Mouse (Mus musculus) forebrain, embryonic 14.5 days (tissue): Measurements from ENCODE around the gene 3110082J24Rik. TPM values are rescaled to one million over a fixed set of nuclear protein-coding genes. Genes with fewer than 3 reads are reported as not detected.
"Not testable (repeated sequence)": the region's sequence is repeated elsewhere in the genome, so short reads cannot be mapped to it uniquely, and the experiment has no call there.

Source experiments
- ATAC-seq: fragments of 200-750 bp; cut with Nextera tagmentation; 2 replicates; pipeline ENCODE4 v1.8.0; 2017; ENCODE audit warnings: mild to moderate bottlenecking, moderate library complexity
- DNase-seq: peaks from one replicate; pipeline ENCODE4 v3.0.0-alpha.2; 2015; ENCODE audit warnings: low spot score
- H3K27ac ChIP-seq: fragments of 300-500 bp; sonication (generic); 2 replicates; pipeline ENCODE4 v1.5.1; 2014; ENCODE audit warnings: low read depth, mild to moderate bottlenecking, control low read depth, low read length, moderate library complexity
- H3K27me3 ChIP-seq: fragments of 300-500 bp; sonication (generic); replicated peaks from 2 replicates; pipeline ENCODE4 v1.6.1; 2014; ENCODE audit warnings: low read length, control low read depth, mixed read lengths; ENCODE audit not compliant: control insufficient read depth, insufficient read depth
- H3K36me3 ChIP-seq: fragments of 300-500 bp; sonication (generic); 2 replicates; pipeline ENCODE4 v1.6.1; 2014; ENCODE audit warnings: low read length, control low read depth; ENCODE audit not compliant: control insufficient read depth, insufficient read depth
- H3K4me1 ChIP-seq: fragments of 300-500 bp; sonication (generic); 2 replicates; pipeline ENCODE4 v1.6.1; 2014; ENCODE audit warnings: antibody characterized with exemption, low read length, control low read depth; ENCODE audit not compliant: control insufficient read depth, insufficient read depth
- H3K4me2 ChIP-seq: fragments of 300-500 bp; sonication (generic); 2 replicates; pipeline ENCODE4 v1.6.1; 2014; ENCODE audit warnings: mild to moderate bottlenecking, control low read depth, low read length
- H3K4me3 ChIP-seq: fragments of 300-500 bp; sonication (generic); 2 replicates; pipeline ENCODE4 v1.5.1; 2014; ENCODE audit warnings: low read depth, low read length, control low read depth
- H3K9ac ChIP-seq: fragments of 300-500 bp; sonication (generic); 2 replicates; pipeline ENCODE4 v1.6.1; 2014; ENCODE audit warnings: mild to moderate bottlenecking, low read length, control low read depth, moderate library complexity
- H3K9me3 ChIP-seq: fragments of 300-500 bp; sonication (generic); replicated peaks from 2 replicates; pipeline ENCODE4 v1.6.1; 2016; ENCODE audit warnings: low read length, control low read depth, mixed read lengths; ENCODE audit not compliant: control insufficient read depth
- WGBS: fragments of 180-500 bp; shearing (Covaris S2); extraction: QIAGEN DNeasy Blood & Tissue Kit; methylation state at CpG from one replicate; pipeline ENCODE4 v1.1.7; 2014; 5-methylcytosine and 5-hydroxymethylcytosine counted together
- polyA plus RNA-seq: library from polyadenylated mRNA; unstranded; fragments of >200 nt; fragmentation: Nextera tagmentation; extraction: Ambion mirVana; gene quantifications from 2 replicates; pipeline ENCODE4 v1.2.1, GENCODE M21; 2014

The 3110082J24Rik gene
- polyA plus RNA-seq, 1 experiment from 2014 or later, result 7.1 TPM

GRCm38 (mm10) chr5:30072377-30072776 lies 33.5 kb downstream of the 3110082J24Rik start:
- DNase-seq (no peak), ATAC-seq (no peak)
- peak overlapping the region; percentile 66 for H3K4me2 ChIP-seq
- H3K4me3 ChIP-seq, result peak overlapping the region; percentile 70
- 43% methylated on average over 3 of the region's 3 CpGs for WGBS
- H3K36me3 ChIP-seq, result peaks cover 27% of the 10 kb centered on the region
- H3K9me3 ChIP-seq, result no peaks in the 10 kb centered on the region
- peaks cover 4% of the 10 kb centered on the region; the same call in 1 of the 2 replicates for H3K4me1 ChIP-seq
- H3K27me3 ChIP-seq, result no peaks in the 10 kb centered on the region
- peak overlapping the region; percentile 82 for H3K9ac ChIP-seq
- H3K27ac ChIP-seq, result no peak overlapping the region

GRCm38 (mm10) chr5:30071677-30072076 lies 34.2 kb downstream of the 3110082J24Rik start:
- Histone ChIP-seq H3K4me1 (peaks cover 4% of the 10 kb centered on the region; the same call in 1 of the 2 replicates), H3K36me3 (peaks cover 30% of the 10 kb centered on the region), H3K9me3 (no peaks in the 10 kb centered on the region), H3K4me3 (peak overlapping the region; percentile 70; the same call in 1 of the 2 replicates), H3K27me3 (no peaks in the 10 kb centered on the region), H3K4me2 (peak overlapping the region; percentile 66), H3K9ac (peak overlapping the region; percentile 48; the same call in 1 of the 2 replicates), H3K27ac (no peak overlapping the region)
- ATAC-seq, result no peak
- no peak for DNase-seq
- WGBS, result 73% methylated on average over 6 of the region's 6 CpGs

- DNase-seq (no peak), ATAC-seq (no peak)
- Histone ChIP-seq H3K27ac (no peak overlapping the region), H3K9ac (no peak overlapping the region), H3K27me3 (no peaks in the 10 kb centered on the region), H3K4me2 (no peak overlapping the region), H3K9me3 (no peaks in the 10 kb centered on the region), H3K36me3 (peaks cover 50% of the 10 kb centered on the region), H3K4me3 (no peak overlapping the region), H3K4me1 (peaks cover 4% of the 10 kb centered on the region; the same call in 1 of the 2 replicates)
- WGBS, result 73% methylated on average over 6 of the region's 6 CpGs
Observed at GRCm38 (mm10) chr5:30067726-30068125, 38.2 kb downstream of the 3110082J24Rik start.

GRCm38 (mm10) chr5:30059607-30060006 lies 46.3 kb downstream of the 3110082J24Rik start:
- H3K36me3 ChIP-seq, result peaks cover 35% of the 10 kb centered on the region
- H3K27me3 ChIP-seq, H3K9ac ChIP-seq, ATAC-seq, H3K4me2 ChIP-seq, H3K4me3 ChIP-seq, H3K9me3 ChIP-seq, H3K4me1 ChIP-seq, H3K27ac ChIP-seq, DNase-seq: not testable (repeated sequence)
- whole genome bisulfite sequencing, result 52% methylated on average over 5 of the region's 5 CpGs

- Histone ChIP-seq H3K9me3 (no peaks in the 10 kb centered on the region), H3K4me1 (no peaks in the 10 kb centered on the region), H3K27ac (no peak overlapping the region), H3K4me3 (no peak overlapping the region), H3K36me3 (peaks cover 26% of the 10 kb centered on the region), H3K27me3 (no peaks in the 10 kb centered on the region), H3K9ac (no peak overlapping the region), H3K4me2 (no peak overlapping the region)
- DNase-seq (no peak), ATAC-seq (no peak)
- 44% methylated on average over 6 of the region's 6 CpGs for WGBS
Observed at GRCm38 (mm10) chr5:30058216-30058731, 47.6 kb downstream of the 3110082J24Rik start.

Other genes starting within 250 kb of the 3110082J24Rik start
- gene Il6, start 93.0 kb downstream of the 3110082J24Rik start, polyA plus RNA-seq, result not detected in 2 replicates
- gene Tyms, start 32.5 kb downstream of the 3110082J24Rik start, polyA plus RNA-seq, result 117 and 142 TPM in 2 replicates
- 11.3 and 12.7 TPM in 2 replicates for gene Garem2, start 925 bp downstream of the 3110082J24Rik start, polyA plus RNA-seq
- gene Hadha, start 49.1 kb upstream of the 3110082J24Rik start, polyA plus RNA-seq, result 64.9 and 65.8 TPM in 2 replicates
- 75.6 and 80.9 TPM in 2 replicates for gene Hadhb, start 49.2 kb upstream of the 3110082J24Rik start, polyA plus RNA-seq
- gene Adgrf3, start 99.6 kb upstream of the 3110082J24Rik start, polyA plus RNA-seq, result not detected in 2 replicates
- gene Selenoi, start 126.5 kb upstream of the 3110082J24Rik start, polyA plus RNA-seq, result 24.2 and 31.1 TPM in 2 replicates
- 3.9 and 5.7 TPM in 2 replicates for gene Drc1, start 175.3 kb upstream of the 3110082J24Rik start, polyA plus RNA-seq